Mouse (Mus musculus) adipocyte (in vitro differentiated cells): ENCODE data around the gene Cyp46a1.
A peak's percentile ranks its signal among the peaks of the same experiment; 100 is the strongest.

Experiments
- DNase-seq: peaks from one replicate; pipeline ENCODE4 v3.0.0-alpha.2; 2016; ENCODE audit warnings: low spot score

The Cyp46a1 gene

DNA sequence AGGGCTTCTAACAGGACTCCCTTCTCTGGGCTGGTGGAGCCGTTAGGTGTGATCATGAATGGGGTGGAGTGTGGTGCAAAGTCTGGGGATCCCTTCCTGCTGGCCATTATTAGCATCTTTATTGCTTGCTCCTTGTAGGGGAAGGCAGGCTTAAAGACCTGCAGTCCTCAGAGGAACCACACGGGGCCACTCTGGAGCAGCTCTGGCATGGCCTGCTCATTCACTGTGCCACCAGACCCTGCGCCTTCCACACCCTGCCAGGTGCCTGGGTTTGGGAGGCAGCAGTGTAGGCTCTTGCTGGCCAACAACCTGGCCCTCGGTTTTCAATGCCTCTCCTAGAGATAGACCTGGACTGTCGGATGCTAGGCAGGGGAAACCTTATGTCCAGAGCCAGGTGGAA, 29.6 kb downstream of the Cyp46a1 start:
- DNase-seq: peak; percentile 78

DNA sequence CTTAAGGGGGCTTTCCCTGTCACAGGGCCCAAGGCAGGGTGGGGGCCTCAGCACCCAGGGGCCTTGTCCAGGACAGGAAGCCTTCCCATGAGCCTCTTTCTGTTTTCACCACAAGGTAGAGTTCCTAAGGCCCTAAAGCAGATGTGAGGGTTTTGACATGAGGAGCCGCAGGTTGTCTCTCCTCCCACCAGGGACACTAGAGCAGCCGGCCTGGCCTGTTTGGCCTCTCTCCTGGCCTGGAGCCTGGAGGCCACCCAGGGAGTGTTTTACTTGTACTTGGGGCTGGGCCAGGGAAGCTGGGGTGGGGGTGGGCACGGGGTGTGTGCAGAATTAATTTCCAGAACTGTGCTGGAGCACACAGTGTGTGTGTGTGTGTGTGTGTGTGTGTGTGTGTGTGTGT, 31.2 kb downstream of the Cyp46a1 start:
- peak; percentile 76 for DNase-seq

GRCm38 (mm10) chr12:108365868-108366267, 31.7 kb downstream of the Cyp46a1 start:
- DNase-seq: no peak

DNA sequence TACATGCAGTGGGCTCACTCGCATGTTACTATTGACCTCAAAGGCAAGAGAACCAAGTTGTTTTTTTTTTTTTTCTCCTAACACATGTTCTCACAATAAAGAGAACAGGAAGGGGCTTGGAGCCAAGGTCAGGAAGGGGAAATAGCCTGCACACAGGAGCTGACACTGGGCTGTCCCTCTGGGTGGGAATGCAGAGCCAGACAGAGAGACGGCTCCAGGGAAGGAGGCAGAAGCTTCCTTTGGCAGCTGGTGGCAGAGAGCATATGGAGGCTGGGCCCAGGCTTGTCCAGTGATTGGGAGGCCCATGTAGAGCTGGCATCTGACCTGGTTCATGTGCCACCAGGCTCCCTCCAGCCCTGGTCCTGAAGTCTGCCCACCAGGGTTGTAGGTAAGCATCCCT, 33.7 kb downstream of the Cyp46a1 start:
- DNase-seq: no peak

DNA sequence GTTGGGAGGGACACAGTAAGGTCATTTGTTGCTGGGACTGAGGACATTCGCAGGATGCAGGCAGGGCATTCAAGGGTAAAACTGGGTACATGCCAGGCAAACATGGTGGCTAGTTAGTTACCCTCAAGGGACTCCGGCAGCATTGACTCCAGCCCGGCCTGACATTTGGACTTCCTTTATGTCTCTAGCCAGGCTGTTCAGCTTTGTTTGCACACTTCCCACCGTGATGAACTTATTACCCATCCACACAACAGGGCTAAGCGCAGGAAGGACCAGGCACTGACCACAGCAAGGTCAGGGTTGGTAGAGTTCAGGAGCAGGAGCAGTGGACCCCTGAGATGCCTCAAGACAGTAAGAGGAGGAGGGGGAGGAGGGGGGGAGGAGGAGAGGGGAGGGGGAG, 34.7 kb downstream of the Cyp46a1 start:
- no peak for DNase-seq

DNA sequence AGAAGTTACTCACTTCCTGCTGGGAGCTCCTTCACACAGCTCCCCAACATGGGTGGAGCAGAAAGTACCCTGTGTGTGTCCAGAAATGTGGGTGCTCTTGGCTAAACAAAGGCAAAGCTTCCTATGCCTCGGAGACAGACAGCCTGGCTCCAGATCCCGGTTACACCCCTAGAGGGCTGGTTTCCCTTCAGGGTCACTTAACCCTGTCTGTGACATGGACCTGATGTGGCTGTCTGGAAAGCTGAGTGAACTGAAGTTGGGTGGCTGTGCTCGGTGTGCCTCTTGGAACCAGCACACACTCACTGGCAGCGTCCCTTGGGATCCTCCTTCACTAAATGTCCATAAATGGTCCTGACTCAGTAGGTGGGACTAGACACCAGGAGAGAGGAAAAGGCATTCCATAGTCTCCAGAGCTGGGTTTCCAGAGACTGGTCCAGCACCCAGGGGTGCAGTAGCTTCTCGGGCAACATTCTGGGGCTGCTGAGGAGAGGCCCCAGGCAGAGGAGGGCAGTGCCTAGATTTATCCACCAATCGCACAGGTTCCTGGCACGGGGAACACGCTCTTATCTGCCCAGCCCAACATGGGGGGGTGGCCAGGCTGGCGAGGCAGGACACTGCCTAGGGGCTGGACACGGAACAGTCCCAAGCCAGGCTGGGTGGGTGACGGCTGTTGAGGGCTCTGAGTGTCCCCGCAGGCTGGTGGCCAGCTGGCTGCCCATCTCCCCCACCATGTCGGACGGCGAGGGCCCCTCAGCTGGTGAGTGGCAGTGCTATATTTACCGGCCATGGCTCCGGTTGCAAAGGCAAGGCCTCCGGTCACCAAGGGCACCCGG, 36.6 kb downstream of the Cyp46a1 start, which contains the start of gene Eml1:
Eml1 (plus strand) TSS at position 362 of the 833 bp plus-strand sequence.
- no peak for DNase-seq

- no peak for DNase-seq
Measured at GRCm38 (mm10) chr12:108371429-108371765, 37.2 kb downstream of the Cyp46a1 start.

DNA sequence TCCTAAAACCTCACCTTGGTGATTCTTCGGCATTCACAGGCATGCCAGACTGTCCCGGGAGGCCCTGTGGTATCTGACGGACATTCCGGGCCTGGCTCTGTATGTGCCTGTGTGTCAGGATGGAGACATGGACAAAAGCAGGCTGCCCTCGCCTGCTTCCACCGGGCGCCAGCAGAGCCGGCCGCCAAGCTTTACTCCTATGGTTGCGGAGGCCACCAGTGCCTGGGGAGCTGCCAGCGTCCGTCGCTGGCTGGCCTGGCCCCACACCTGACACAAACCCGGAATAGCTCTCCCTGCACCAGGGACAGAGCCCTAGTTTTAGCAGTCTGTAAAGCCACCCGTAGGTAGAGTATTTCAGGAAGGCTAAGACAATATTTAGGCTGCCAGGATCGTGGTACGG, 38.1 kb downstream of the Cyp46a1 start:
- DNase-seq: no peak

DNA sequence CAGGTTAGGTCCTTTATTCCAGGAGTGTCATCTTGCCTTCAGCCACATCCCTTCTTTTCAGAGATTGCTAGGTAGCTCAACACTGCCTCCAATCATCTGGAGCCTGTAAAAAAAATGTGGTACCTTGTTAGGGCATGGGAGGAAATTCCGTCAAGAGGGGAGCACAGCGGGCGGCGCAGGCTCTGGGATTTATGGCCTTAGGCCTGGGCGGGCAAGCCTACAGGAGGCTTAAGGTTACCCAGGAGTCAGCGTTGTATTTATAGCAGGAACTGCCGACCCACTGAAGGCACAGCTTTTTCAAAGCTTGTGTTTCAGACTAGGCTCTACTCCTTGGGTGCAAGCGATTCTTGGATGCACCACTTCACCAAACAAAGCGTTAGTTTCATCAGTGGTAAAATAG, 39.4 kb downstream of the Cyp46a1 start:
- DNase-seq: no peak

- no peak for DNase-seq
Measured at GRCm38 (mm10) chr12:108374689-108375088, 40.5 kb downstream of the Cyp46a1 start.

- DNase-seq: no peak
Measured at GRCm38 (mm10) chr12:108378379-108379133, 44.4 kb downstream of the Cyp46a1 start.

DNA sequence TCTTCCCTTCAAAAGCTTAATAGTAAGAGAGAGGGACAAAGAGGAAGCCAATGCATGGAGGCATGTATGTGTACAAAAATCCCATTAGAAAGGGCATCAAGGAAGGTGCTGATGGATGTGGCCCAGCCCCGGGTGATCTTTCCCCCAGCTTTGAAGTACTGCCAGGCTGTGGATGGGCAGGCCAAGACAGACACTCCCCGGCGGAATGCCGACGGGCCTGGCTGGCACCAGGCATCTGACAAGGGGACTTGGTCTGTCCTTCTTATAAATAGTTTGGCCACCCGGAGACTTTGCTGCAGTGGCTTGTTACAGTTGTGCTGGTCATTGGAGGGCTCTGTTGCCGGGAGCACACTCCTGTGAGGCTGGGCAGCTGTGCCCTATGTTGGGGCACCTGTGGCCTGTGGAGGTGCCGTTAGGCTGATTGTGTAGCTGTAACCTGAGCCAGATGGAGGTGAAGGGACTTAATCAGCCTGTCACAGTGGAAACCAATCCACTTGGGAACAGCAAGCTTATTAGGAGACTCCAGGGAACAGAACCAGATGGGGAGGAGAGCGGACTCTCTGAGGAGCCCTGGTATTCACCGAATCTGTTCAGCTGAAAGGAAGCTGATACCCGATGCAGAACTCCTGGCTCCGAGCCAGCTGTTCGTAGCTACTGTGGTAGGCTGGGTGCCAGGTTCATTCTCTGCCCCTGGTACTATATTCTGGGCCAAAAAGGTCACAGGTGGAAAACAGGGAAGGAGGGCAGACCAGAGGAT, 52.5 kb downstream of the Cyp46a1 start:
- no peak for DNase-seq

DNA sequence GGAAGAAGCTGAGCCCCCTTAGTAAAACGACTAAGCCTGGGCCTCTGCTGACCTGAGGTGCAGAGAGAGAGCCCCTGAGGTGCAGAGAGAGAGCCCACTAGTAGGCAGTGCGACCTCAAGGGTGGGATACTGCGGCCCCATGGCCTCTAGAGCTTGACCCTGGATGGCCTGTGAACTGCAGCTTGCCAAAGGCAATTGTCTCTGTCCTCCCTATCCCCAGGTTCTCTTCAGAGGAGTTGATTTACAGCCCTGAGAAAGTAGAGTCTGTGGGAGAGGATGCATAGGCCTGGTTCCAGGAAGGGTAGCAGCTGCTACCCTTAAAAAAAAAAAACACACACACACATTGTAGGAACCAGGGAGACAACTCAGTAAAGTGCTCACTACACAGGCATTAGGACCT, 55.5 kb downstream of the Cyp46a1 start:
- DNase-seq: no peak

DNA sequence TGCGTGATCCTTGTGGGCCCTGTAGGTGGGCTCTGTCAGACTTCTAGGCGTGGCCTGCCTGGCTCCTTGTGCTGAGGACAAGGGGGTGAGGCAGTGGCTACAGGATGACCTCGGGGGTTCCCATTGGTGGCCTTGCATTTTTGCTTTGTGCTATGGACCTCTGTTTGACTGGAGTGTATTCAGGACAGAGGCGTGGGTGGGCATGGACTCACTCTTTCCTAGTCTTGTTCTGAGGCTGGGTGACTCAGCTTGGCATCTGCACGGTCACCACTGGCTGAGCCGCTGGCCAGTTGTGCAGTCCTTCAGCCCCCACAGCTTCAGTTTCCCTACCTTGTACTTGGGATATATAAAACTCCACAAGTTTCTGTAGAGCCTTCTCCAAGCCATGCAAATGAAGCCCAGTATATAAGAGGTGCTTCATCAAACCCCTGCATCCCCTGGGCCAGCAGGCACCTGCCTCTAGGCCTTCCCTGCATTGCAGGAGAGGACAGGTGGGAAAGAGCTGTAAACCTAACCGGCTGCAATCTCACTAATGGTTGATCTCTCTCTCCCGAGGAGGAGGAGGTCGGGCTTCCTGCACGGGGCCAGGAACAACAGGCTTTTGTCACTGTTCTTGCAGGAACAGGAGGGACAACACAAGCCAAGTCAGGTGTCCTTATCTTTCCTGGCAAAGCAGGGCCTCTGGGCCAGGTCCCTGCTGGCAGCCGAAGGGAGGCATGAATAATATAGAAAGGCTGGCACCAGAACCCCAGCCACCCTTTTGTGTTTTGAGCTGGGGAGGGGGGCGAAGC, 58.3 kb downstream of the Cyp46a1 start:
- no peak for DNase-seq

- DNase-seq: no peak
Measured at GRCm38 (mm10) chr12:108393082-108393481, 58.9 kb downstream of the Cyp46a1 start.

- peak; percentile 88 for DNase-seq
Measured at GRCm38 (mm10) chr12:108393637-108394036, 59.5 kb downstream of the Cyp46a1 start.

DNA sequence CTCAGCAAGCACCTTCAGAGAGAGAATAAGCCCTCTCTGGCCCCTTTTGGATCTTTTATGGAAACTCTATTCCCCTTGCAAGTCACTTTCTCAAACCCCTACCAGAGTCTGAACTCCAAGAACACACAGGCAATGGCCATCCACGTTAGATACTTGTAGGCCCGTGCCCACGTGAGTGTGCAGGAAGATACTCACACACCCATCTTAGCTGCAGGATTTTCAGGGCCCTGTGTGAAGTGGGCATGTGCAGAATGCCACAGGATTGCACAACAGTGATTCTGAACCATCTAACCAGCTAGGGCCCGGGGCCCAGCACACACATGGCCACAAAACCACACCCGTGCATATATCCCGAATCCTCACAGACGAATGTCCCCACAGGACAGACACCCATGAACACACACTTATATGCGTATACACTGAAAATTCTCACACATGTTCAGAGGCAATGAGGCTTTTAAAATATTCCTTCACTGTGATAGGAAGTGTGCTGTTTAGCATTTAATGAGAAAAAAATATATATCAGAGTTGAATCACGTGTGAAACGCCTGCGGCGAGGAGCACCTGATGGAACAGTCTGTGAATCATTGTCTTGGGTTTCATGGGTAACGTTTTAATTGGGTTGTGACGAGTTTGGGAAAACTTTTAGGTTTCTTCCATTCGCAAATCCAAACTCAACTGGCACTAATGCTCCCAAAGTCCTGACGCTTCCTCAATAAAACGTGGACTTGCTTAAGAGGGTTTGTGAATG, 60.5 kb downstream of the Cyp46a1 start:
- DNase-seq: peak; percentile 39

DNA sequence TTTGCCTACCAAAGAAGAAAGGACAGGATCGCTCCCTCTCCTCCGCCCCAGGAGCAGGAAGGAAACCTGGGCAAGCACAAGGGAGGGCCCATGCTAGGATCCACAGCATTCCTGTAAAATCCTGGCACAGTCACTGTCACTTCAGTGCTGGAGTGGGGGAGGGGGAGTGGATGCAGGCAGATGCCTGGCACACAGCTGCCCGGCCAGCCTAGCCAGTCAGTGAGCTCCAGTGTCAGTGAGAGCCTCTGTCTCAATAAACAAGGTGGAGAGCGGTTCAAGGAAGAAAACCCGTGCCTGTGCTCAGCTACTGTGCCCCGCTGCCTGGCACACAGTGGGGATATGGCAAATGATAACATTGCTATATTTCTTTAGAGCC, 61.1 kb downstream of the Cyp46a1 start:
- DNase-seq: no peak

- DNase-seq: no peak
Measured at GRCm38 (mm10) chr12:108396081-108396947, 62.1 kb downstream of the Cyp46a1 start.

DNA sequence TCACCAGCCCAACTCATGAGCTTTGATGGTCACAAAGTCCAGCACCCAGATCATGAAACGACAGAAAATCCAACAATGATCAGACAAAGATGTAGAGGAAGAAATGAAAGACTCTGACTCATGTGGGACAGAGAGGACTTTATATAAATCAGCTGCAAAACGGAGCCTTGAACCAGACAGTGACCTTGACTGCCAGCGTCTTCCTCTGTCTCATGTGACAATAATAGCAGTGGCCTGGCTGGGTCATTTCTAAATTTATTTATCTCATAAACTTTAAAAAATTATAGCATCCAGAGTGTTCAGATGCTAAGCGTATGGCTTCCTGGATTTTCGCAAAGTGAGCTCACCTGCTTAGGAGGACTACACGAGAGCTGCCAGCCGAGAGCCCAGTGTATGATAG, 64.5 kb downstream of the Cyp46a1 start:
- no peak for DNase-seq
